In genomic region chr8:110844941-110845340, GRCm38 (mm10) we compare ENCODE assay signal across 9 mouse cellular contexts. TPM values are rescaled to one million over a fixed set of nuclear protein-coding genes. Genes with fewer than 3 reads are reported as not detected.
DNase-seq lines count a peak whose midpoint lies in the region; ATAC-seq and TF ChIP-seq lines count a peak whose summit lies in the region.
"Had no signal": no experiment of that assay in that cellular context is flagged by ENCODE, and none has a peak within 500 bp of the region (broad histone marks: within the 10 kb centered on the region; RNA-seq: fewer than 3 reads in every experiment).

No protein-coding gene starts in this region.

- H3K9ac ChIP-seq in midbrain, embryonic 11.5 days (ENCODE audit: low read length), result no peak overlapping the region
- peak overlapping the region; percentile 93 for H3K9ac ChIP-seq in liver, embryonic 13.5 days

- H3K4me1 ChIP-seq in erythroblast, embryonic 14.5 days (ENCODE audit: control insufficient read depth), result peaks cover 46% of the 10 kb centered on the region
- peaks cover 26% of the 10 kb centered on the region for H3K4me1 ChIP-seq in midbrain, embryonic 10.5 days
- H3K4me1 ChIP-seq in midbrain, embryonic 11.5 days (ENCODE audit: control insufficient read depth, insufficient read depth, low read length), result peaks cover 13% of the 10 kb centered on the region
- H3K4me1 ChIP-seq in liver, embryonic 13.5 days (replicated peaks), result peaks cover 43% of the 10 kb centered on the region
- H3K4me1 ChIP-seq in thymus, adult 2 months (replicated peaks; ENCODE audit: control insufficient read depth, insufficient read depth, low read length), result peaks cover 7% of the 10 kb centered on the region; the same call in 1 of the 2 replicates

- DNase-seq in midbrain, embryonic 10.5 days (ENCODE audit: low spot score), result no peak
- no peak for DNase-seq in midbrain, embryonic 11.5 days (ENCODE audit: low spot score, missing footprints)
- no peak for DNase-seq in liver, embryonic 13.5 days
- DNase-seq in left cerebral cortex, adult 9 months (ENCODE audit: low spot score in 2 of 2), result no peak
- DNase-seq in spleen, adult 12 weeks (ENCODE audit: low spot score), result no peak
- no peak for DNase-seq in thymus, adult 2 months
- DNase-seq: thymus, postnatal 4 days had no signal

- H3K4me2 ChIP-seq in midbrain, embryonic 11.5 days, result no peak overlapping the region; the same call in 1 of the 2 replicates
- H3K4me2 ChIP-seq in liver, embryonic 13.5 days, result peak overlapping the region; percentile 89

- 89% methylated on average over 3 of the region's 3 CpGs for WGBS in midbrain, embryonic 10.5 days
- 89% methylated on average over 3 of the region's 3 CpGs for WGBS in midbrain, embryonic 11.5 days
- 60% methylated on average over 3 of the region's 3 CpGs for WGBS in liver, embryonic 13.5 days (ENCODE audit: insufficient replicate concordance)
- WGBS in thymus, adult 2 months, result 66% methylated on average over 3 of the region's 3 CpGs

- no peaks in the 10 kb centered on the region for H3K27me3 ChIP-seq in erythroblast, embryonic 14.5 days (ENCODE audit: control insufficient read depth)
- H3K27me3 ChIP-seq in midbrain, embryonic 10.5 days (ENCODE audit: low read depth, poor library complexity, severe bottlenecking), result no peaks in the 10 kb centered on the region
- H3K27me3 ChIP-seq in midbrain, embryonic 11.5 days (ENCODE audit: control insufficient read depth, insufficient read depth, low read length), result no peaks in the 10 kb centered on the region
- H3K27me3 ChIP-seq in liver, embryonic 13.5 days, result no peaks in the 10 kb centered on the region
- no peaks in the 10 kb centered on the region for H3K27me3 ChIP-seq in thymus, adult 2 months (ENCODE audit: control insufficient read depth, insufficient read depth, low read length)

- TF ChIP-seq CTCF in thymus, adult 2 months (IDR thresholded peaks at IDR 0.05; ENCODE audit: borderline replicate concordance, control insufficient read depth, extremely low read depth, insufficient read depth, low read length, poor library complexity), result no peak

- no peak overlapping the region for H3K27ac ChIP-seq in midbrain, embryonic 10.5 days (replicated peaks)
- no peak overlapping the region for H3K27ac ChIP-seq in midbrain, embryonic 11.5 days (ENCODE audit: low read depth, low read length)
- H3K27ac ChIP-seq in liver, embryonic 13.5 days, result no peak overlapping the region
- no peak overlapping the region for H3K27ac ChIP-seq in thymus, adult 2 months (ENCODE audit: control insufficient read depth, insufficient read depth, low read length)

- peaks cover 65% of the 10 kb centered on the region for H3K36me3 ChIP-seq in erythroblast, embryonic 14.5 days (ENCODE audit: control insufficient read depth)
- H3K36me3 ChIP-seq in midbrain, embryonic 10.5 days, result peaks cover 57% of the 10 kb centered on the region
- peaks cover 29% of the 10 kb centered on the region for H3K36me3 ChIP-seq in midbrain, embryonic 11.5 days (ENCODE audit: control insufficient read depth, insufficient read depth, low read length)
- H3K36me3 ChIP-seq in liver, embryonic 13.5 days, result peaks cover 52% of the 10 kb centered on the region
- peaks cover 40% of the 10 kb centered on the region for H3K36me3 ChIP-seq in thymus, adult 2 months (ENCODE audit: control insufficient read depth, insufficient read depth, low read length)

- peak overlapping the region; percentile 100 for H3K4me3 ChIP-seq in erythroblast, embryonic 14.5 days (replicated peaks)
- H3K4me3 ChIP-seq in midbrain, embryonic 10.5 days, result peak overlapping the region; percentile 94; the same call in 1 of the 2 replicates
- H3K4me3 ChIP-seq in midbrain, embryonic 11.5 days (ENCODE audit: low read depth, low read length), result no peak overlapping the region
- peak overlapping the region; percentile 83 for H3K4me3 ChIP-seq in liver, embryonic 13.5 days (replicated peaks)
- H3K4me3 ChIP-seq in thymus, adult 2 months (ENCODE audit: control insufficient read depth, insufficient read depth, low read length), result no peak overlapping the region

- TF ChIP-seq POLR2A in thymus, adult 2 months (IDR thresholded peaks at IDR 0.05; ENCODE audit: control insufficient read depth, extremely low read depth, insufficient read depth, low read length, poor library complexity), result no peak

- H3K9me3 ChIP-seq in erythroblast, embryonic 14.5 days (ENCODE audit: control insufficient read depth, low read length), result no peaks in the 10 kb centered on the region
- H3K9me3 ChIP-seq in midbrain, embryonic 10.5 days (replicated peaks), result no peaks in the 10 kb centered on the region
- H3K9me3 ChIP-seq in midbrain, embryonic 11.5 days (ENCODE audit: control insufficient read depth, low read length), result no peaks in the 10 kb centered on the region
- H3K9me3 ChIP-seq in liver, embryonic 13.5 days (replicated peaks), result no peaks in the 10 kb centered on the region

- ATAC-seq in erythroblast, adult 5-6 weeks (replicated peaks; ENCODE audit: low FRiP score, poor library complexity, severe bottlenecking), result no peak
- no peak for ATAC-seq in midbrain, embryonic 11.5 days (ENCODE audit: low FRiP score)
- no peak for ATAC-seq in liver, embryonic 13.5 days (ENCODE audit: low read depth)

RNA-seq across cellular contexts. Expression of gene Cog4, which starts 1.5 kb away (rescaled TPM):
- 0.56 and 0.67 TPM in 2 replicates for polyA plus RNA-seq in erythroblast, embryonic 14.5 days (2012)
- 3.6 and 8.1 TPM in 2 replicates for total RNA-seq in erythroblast, adult 5-6 weeks (2015; ENCODE audit: low replicate concordance)
- total RNA-seq in erythroblast, adult 5-6 weeks (2017; ENCODE audit: low replicate concordance), result 25.8 and 42.4 TPM in 2 replicates
- polyA plus RNA-seq in midbrain, embryonic 10.5 days (2016; fragmentation: Nextera tagmentation; extraction: Ambion mirVana), result 75.4 and 78.2 TPM in 2 replicates
- 65.3 and 70.0 TPM in 2 replicates for polyA plus RNA-seq in midbrain, embryonic 11.5 days (2014; fragmentation: Nextera tagmentation; extraction: Ambion mirVana)
- 32.0 and 36.5 TPM in 2 replicates for polyA plus RNA-seq in liver, embryonic 13.5 days (2015; fragmentation: Nextera tagmentation; extraction: Ambion mirVana)
- polyA plus RNA-seq in thymus, adult 2 months (2012; rRNA removed), result 34.0 and 38.3 TPM in 2 replicates

RNA-seq across cellular contexts. Expression of gene Sf3b3, which starts 1.6 kb away (rescaled TPM):
- 0.49 and 0.52 TPM in 2 replicates for polyA plus RNA-seq in erythroblast, embryonic 14.5 days (2012)
- total RNA-seq in erythroblast, adult 5-6 weeks (2015; ENCODE audit: low replicate concordance), result 28.8 and 50.5 TPM in 2 replicates
- total RNA-seq in erythroblast, adult 5-6 weeks (2017; ENCODE audit: low replicate concordance), result 41.1 and 52.9 TPM in 2 replicates
- 222 and 225 TPM in 2 replicates for polyA plus RNA-seq in midbrain, embryonic 10.5 days (2016; fragmentation: Nextera tagmentation; extraction: Ambion mirVana)
- 203 and 205 TPM in 2 replicates for polyA plus RNA-seq in midbrain, embryonic 11.5 days (2014; fragmentation: Nextera tagmentation; extraction: Ambion mirVana)
- 75.4 and 92.7 TPM in 2 replicates for polyA plus RNA-seq in liver, embryonic 13.5 days (2015; fragmentation: Nextera tagmentation; extraction: Ambion mirVana)
- polyA plus RNA-seq in thymus, adult 2 months (2012; rRNA removed), result 78.5 and 82.0 TPM in 2 replicates

RNA-seq across cellular contexts. Expression of gene Il34, which starts 39.2 kb away (rescaled TPM):
- not detected in 2 replicates for polyA plus RNA-seq in erythroblast, embryonic 14.5 days (2012)
- not detected in 2 replicates for total RNA-seq in erythroblast, adult 5-6 weeks (2015; ENCODE audit: low replicate concordance)
- total RNA-seq in erythroblast, adult 5-6 weeks (2017; ENCODE audit: low replicate concordance), result 0.43 TPM in 1 of 2 replicates, not detected in the other
- polyA plus RNA-seq in midbrain, embryonic 10.5 days (2016; fragmentation: Nextera tagmentation; extraction: Ambion mirVana), result 0.20 and 0.51 TPM in 2 replicates
- 0.38 and 0.81 TPM in 2 replicates for polyA plus RNA-seq in midbrain, embryonic 11.5 days (2014; fragmentation: Nextera tagmentation; extraction: Ambion mirVana)
- polyA plus RNA-seq in liver, embryonic 13.5 days (2015; fragmentation: Nextera tagmentation; extraction: Ambion mirVana), result 0.06 and 0.14 TPM in 2 replicates
- 23.2 and 29.3 TPM in 2 replicates for polyA plus RNA-seq in thymus, adult 2 months (2012; rRNA removed)

RNA-seq across cellular contexts. Expression of gene Fuk, which starts 57.3 kb away (rescaled TPM):
- 0.31 and 0.47 TPM in 2 replicates for polyA plus RNA-seq in erythroblast, embryonic 14.5 days (2012)
- total RNA-seq in erythroblast, adult 5-6 weeks (2015; ENCODE audit: low replicate concordance), result 0.58 and 3.3 TPM in 2 replicates
- total RNA-seq in erythroblast, adult 5-6 weeks (2017; ENCODE audit: low replicate concordance), result 0.68 and 0.98 TPM in 2 replicates
- 12.2 and 12.7 TPM in 2 replicates for polyA plus RNA-seq in midbrain, embryonic 10.5 days (2016; fragmentation: Nextera tagmentation; extraction: Ambion mirVana)
- 4.0 and 4.3 TPM in 2 replicates for polyA plus RNA-seq in midbrain, embryonic 11.5 days (2014; fragmentation: Nextera tagmentation; extraction: Ambion mirVana)
- polyA plus RNA-seq in liver, embryonic 13.5 days (2015; fragmentation: Nextera tagmentation; extraction: Ambion mirVana), result 2.8 and 3.0 TPM in 2 replicates
- 22.1 and 22.4 TPM in 2 replicates for polyA plus RNA-seq in thymus, adult 2 months (2012; rRNA removed)

Comparison
In these comparisons a context has a peak if more than half of its experiments do, and no peak if none do; other contexts are left out.
1. H3K4me3 ChIP-seq: peak in erythroblast, embryonic 14.5 days (single experiment), midbrain, embryonic 10.5 days (single experiment) and liver, embryonic 13.5 days (single experiment); none in midbrain, embryonic 11.5 days (single experiment) and thymus, adult 2 months (single experiment).
2. RNA of gene Cog4, which starts 1.5 kb away (polyA plus RNA-seq): 75.4 to 78.2 TPM in midbrain, embryonic 10.5 days, 65.3 to 70.0 TPM in midbrain, embryonic 11.5 days, 34.0 to 38.3 TPM in thymus, adult 2 months and 32.0 to 36.5 TPM in liver, embryonic 13.5 days; 0.56 to 0.67 TPM in erythroblast, embryonic 14.5 days; every median in the first group is over 10 times any median in the second.
3. RNA of gene Sf3b3, which starts 1.6 kb away (polyA plus RNA-seq): 222 to 225 TPM in midbrain, embryonic 10.5 days, 203 to 205 TPM in midbrain, embryonic 11.5 days, 78.5 to 82.0 TPM in thymus, adult 2 months and 75.4 to 92.7 TPM in liver, embryonic 13.5 days; 0.49 to 0.52 TPM in erythroblast, embryonic 14.5 days; every median in the first group is over 10 times any median in the second.
4. RNA of gene Il34, which starts 39.2 kb away (polyA plus RNA-seq): 23.2 to 29.3 TPM in thymus, adult 2 months; 0.38 to 0.81 TPM in midbrain, embryonic 11.5 days, 0.20 to 0.51 TPM in midbrain, embryonic 10.5 days, 0.06 to 0.14 TPM in liver, embryonic 13.5 days and not detected in erythroblast, embryonic 14.5 days; every median in the first group is over 10 times any median in the second.